Mouse (Mus musculus): ENCODE measurements around the gene Ankrd22. TPM values are rescaled to one million over a fixed set of nuclear protein-coding genes. Genes with fewer than 3 reads are reported as not detected.

Gene Ankrd22
- total RNA-seq, 2 experiments from 2014 or later: not detected

DNA sequence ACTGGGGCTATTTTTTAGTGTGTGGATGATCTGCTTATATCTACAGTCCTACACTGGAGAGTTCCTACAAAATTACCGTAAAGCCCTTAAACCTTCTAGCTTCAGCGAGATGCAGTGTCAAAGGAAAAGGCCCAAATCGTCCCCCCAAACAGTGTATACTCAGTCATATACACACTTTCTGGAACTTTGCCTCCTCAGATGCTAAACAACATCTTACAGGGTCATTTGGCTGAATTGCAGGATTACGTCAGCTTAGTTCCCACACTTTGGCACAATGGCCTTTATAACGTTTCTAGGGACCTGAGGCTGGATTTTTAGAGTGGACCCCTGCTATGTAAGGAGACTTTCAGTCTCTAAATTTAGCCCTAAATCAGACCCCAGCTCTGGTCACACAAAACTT lies 16.6 kb upstream of the Ankrd22 start:
- no peak for DNase-seq
- intact Hi-C loops (cut with DNase I): no loop called here

DNA sequence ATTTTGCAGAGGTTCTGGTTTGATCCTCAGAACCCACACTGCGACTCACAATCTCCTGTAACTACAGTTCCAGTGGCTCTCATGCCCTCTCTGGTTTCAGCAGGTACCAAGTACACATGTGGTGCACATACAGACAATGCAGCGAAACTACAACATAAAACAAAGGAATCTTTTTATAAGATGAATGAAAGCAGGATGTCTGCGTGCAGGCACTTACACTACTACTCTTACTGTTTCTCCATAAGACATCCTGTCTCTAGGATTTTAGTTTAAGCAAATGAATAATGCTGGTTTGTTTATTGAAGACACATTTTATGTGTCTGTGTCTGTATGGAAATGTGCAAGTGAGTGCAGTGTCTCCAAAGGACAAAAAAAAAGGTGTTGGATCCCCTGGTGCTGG lies 15.4 kb upstream of the Ankrd22 start:
- DNase-seq: no peak
- intact Hi-C loops (cut with DNase I): no loop called here

DNA sequence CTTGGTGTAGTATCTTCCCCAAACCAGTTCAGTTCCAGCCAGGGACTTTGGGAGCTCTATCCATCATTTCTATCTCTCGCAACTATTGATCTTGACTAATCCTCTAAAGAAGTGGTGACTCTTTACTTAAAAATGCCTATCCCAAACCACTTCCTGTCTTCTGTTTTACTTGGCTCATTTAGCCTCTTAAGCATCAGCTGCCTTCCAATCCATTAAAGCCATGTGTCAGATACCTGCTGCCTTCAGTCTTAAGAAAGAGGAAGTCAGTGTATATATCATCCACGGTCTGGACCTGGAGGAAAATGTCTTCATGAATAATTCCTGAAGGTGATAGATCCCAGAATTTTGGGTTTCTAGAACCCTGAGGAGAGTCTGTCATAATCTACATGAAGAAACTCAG lies 14.5 kb upstream of the Ankrd22 start:
- intact Hi-C loops (cut with DNase I): no loop called here
- no peak for DNase-seq

DNA sequence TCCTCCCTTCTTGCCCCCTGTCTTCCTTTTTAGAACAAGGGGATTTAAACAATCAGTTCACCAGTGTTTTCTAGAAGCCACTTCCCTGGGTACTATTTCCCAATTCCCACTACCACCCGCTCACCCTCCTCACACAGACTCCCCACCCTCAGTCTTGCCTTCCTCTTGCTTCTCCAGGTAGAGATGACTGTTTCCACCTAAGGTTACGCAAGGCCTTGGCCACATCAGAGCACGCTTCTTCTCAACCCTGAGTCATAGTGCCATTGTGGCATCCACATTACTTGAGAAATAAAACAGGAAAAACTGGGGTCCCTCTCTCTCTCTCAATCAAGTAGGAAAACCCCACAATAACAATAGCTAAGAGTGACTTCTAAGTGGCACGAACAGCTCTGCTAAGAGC lies 13.3 kb upstream of the Ankrd22 start:
- intact Hi-C loops (cut with DNase I): no loop called here

DNA sequence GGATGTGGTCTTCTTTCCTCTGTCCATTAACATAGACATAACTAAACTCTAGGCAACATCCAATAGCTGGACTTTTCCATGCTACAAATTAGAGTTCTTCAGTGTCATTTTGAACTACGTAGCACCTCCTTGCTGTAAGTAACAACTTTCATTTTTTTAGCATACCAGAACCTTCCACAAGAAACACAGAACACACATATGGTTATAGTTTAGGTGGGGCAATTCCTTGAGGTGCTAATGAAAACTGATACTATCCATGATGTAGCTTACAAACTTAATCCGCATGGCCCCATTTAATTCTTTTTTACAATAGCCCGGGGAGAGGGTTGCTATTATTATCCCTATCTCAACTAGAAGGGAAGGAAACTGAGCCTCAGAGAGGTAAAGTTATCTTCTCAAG lies 8.2 kb upstream of the Ankrd22 start:
- no peak for DNase-seq
- intact Hi-C loops (cut with DNase I): no loop called here

More for the DNA sequence above, 13.3 kb upstream of the Ankrd22 start:
- DNase-seq: no peak

DNA sequence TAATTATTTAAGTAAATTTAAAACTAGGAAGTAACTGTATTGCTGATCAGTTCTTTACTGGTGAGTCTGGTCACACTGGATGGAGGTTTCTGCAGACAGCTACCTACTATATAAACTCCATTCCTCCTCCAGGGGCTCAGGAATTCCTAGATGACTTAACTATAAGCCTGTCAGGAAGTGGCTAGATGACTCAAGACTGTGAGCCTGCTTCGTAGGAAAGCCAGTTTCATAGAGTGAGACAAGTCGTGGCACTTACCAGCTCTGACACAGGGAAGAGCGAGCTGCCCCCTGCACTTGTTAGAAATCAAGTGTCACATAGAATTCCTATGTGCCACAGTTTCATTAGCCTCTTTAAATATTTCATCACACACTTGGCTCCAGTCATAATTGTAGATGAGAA lies 5.3 kb upstream of the Ankrd22 start:
- no peak for DNase-seq
- intact Hi-C loops (cut with DNase I): no loop called here

DNA sequence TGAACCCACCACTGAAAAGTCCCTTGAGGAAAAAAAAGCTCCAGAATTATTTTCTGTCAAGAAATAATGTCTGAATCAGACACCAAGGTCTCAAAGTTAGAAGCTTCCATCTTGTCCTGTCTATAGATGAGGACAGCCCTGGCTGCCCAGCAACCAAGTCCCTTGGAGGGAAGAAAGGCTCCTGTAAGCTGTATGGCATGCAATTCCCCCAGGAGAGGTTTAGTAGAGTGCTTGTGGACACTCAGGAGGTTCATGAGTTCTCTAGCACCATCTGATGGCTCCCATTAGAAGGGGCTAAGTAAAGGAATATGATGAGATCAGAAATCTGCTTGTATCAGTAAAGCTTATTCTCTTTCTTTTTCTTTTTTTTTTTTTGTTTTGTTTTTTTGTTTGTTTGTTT lies 3.3 kb upstream of the Ankrd22 start:
- intact Hi-C loops (cut with DNase I): no loop called here
- no peak for DNase-seq

DNA sequence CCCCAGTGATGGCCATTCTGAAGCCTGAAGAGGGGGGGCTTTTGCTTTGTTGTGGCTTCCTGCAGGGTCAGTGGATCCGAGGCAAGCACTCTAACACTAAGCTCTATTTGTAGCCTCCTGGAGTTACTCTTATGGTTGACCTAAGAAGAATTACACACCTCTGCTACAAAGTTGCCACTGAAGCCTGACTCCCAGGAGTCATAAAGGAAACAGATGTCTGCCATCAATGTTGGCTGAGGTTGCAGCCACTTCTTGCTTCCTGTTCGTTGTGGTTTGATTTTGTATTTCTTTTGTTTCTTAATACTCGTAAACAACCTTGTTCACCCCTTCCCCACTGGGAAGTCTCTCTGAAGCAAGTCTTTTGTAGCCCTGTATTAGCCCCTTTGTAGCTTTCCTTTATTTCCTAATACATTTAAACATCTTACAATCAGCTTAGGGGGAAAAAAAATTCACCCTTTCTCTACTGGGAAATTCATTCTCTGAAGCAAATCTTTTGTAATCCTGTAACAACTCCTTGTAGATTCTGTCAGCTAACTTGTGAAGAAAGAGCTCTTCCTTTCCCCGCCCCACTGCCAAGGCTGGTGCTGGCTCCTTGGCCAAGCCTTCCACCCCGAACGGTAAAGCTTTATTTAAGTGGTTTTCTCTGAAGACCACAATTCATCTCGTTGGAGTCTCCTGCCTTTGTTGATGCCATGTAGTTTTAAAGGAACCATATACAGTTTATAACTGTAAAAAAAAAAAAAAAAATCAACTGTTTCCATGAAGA lies 2.2 kb upstream of the Ankrd22 start:
- intact Hi-C loops (cut with DNase I): no loop called here
- no peak for DNase-seq

DNA sequence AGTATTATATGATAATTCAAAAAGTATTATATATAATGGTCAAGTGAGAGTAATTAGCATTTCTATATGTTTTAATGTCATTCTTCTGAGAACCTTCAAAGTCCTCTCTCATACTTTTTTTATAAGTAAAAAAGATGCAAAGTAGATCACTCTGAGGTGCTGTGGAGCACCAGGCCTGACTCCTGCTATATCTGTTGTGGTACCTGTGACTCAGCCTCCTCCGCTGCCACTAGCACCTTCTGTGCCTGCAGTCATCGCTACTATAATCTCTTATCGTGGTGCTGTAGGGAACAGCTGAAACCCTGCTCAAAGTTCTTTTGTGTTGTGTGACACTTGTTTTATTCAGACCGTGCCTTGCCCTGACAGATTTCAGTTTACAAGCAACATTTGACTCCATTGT lies 533 bp upstream of the Ankrd22 start:
- intact Hi-C loops (cut with DNase I): no loop called here

DNA sequence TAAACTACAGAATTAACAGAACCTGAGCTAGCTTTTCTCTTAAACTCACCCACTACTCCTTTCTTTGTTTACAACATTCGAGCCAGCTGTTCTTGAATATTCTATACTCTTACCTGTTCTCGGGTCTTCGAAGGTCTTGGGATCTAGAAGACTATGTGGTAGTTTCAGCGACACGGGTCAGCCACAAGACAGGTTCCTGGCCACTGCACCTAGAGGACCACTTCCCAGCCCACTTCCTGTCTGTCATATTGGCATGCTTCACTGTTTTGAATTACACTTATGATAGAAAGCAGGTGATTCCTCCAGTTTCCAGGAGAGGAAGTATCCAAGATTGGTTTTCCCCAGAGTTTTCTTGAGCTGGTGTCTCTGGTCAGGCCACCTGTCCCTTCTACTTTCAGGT lies 3.2 kb downstream of the Ankrd22 start:
- intact Hi-C loops (cut with DNase I): no loop called here
- DNase-seq: no peak

More for the DNA sequence above, 533 bp upstream of the Ankrd22 start:
- no peak for DNase-seq

DNA sequence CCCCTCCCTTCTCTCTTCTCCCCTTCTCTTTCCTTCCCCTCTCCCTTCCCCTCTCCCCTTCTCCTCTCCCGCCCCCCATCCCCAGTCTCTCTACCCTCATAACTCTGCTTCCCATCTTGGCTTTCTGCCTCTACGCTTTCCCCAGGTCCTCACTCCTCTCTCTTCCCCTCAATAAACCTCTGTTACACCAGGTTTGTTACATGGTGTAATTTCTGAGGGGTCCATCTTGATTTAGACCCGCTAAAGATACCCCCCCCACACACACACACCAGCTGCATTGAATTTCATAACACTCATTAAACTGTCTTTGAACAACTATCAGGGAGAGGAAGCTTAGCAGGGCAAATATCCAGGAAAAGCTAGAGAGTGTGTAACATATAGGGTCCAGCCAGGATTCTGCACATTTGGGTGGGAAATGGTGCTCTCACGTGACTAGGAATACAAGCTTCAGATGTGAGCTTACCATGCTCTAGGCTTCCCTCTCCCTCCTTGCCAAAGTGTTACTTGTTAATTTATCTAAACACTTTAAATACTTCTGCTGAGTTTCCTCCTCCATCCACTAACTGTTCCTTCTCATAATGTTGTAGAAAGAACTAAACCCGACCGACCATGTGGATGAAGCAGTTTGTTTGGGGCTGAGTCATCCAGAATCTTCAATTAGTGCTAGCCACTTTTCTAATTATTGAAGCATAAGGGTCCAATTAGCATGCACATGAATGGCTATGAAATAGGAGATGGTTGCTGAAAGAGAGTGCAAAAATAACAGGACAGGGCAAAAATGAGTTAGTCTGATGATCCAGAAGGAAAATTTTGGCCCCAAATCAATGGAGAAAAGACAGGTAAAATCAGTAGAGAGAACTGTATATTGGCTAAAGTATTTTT lies 12.3 kb downstream of the Ankrd22 start:
- intact Hi-C loops (cut with DNase I): loop anchor here (10.0 kb wide), 1 partner anchor 91 kb away; no protein-coding TSS in a partner anchor

DNA sequence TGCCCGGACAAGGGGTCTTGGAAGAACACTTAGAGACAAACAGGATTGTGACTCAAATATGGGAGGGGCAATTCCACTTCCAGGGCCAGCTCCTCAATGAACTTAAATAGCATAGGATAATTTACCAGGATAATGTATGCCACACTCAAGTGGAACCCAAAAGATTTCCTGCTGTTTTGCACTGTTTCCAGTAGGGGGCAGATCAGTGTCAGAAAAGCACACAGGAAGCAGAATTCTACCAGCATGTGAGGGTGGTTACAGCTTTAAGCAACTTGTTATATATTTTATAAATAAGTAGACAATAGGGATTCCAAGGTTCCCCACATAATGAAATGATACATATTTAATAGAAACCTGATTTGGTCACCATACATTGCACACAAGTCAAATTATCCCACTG lies 13.9 kb downstream of the Ankrd22 start:
- DNase-seq: no peak
- intact Hi-C loops (cut with DNase I): loop anchor here (10.0 kb wide), 1 partner anchor 93 kb away; no protein-coding TSS in a partner anchor

More for the DNA sequence above, 12.3 kb downstream of the Ankrd22 start:
- no peak for DNase-seq

DNA sequence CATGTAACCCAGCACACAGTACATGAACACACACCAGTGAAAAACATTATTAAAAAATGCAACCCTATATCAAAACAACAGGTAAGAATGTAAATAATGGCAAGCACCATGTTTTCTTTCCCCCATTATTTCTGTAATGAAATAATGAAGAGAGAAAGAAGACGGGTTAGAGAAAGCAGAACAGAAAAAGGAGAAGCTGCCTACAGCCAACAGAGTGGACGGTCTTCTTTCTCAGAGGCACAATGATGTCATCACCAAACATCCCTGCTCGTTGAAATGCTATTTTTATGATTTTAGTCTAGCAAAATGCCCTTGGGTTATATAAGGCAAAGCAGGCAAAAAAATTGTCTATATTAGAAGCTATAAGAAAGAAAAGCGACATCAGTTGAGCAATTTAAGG lies 17.4 kb downstream of the Ankrd22 start:
- DNase-seq: no peak
- intact Hi-C loops (cut with DNase I): no loop called here

DNA sequence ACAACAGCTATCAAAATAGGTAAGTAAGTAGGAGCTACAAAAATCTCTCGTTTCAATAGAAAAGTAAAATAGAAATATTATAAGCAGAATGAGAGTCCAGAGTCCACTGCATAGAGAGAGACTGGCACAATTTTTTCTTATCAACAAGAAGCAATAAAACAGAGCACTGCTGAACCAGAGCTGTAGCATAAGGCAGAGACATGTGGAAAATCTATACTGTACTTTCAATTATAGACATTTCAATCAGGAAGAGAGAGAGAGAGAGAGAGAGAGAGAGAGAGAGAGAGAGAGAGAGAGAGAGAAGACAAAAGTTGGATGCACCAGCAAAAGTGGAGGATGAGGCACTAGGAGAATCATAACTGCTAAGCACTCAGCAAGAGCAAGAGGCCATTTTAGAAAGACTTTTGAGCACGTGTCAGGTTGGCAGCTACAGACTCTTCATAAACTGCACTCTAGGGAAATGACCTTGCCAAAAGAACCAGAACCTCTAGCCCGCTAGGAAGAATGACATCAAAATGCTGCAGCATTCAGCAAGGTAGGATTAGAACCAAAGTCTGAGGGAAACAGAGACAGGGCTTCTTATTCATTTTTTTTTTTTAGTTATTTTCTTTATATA lies 26.3 kb downstream of the Ankrd22 start:
- intact Hi-C loops (cut with DNase I): no loop called here
- DNase-seq: no peak

DNA sequence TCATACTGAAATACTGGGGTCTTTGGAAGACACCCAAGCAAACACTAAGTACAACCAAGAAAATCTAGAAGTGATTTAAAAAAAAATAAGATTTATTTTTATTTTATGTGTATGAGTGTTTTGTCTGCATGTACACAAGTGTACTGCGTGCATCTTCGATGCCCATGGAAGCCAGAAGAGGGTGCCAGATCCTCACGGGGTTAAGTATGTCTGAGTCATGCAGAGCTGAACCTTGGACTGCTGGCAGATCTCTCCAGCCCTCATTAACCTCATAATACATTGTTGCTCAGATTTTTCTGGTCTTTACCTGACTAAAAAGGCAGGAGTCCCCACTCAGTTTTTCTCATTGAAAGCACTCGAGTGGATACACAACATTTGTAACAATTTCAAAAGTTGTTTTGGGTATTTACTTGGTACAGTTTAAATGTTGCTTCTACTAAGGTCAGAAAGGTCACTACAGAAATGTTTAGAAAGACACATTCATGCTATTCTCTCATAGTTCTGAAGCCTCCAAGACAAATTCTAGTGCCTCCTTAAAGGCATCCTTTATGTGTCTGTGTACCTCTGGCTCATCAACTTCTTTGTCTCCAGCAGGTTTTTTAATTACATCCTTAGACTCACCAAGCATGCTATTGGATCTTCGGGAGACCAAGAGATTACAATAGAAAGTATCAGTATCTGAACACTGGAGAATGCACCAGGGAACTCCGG lies 27.0 kb downstream of the Ankrd22 start:
- intact Hi-C loops (cut with DNase I): no loop called here
- no peak for DNase-seq

DNA sequence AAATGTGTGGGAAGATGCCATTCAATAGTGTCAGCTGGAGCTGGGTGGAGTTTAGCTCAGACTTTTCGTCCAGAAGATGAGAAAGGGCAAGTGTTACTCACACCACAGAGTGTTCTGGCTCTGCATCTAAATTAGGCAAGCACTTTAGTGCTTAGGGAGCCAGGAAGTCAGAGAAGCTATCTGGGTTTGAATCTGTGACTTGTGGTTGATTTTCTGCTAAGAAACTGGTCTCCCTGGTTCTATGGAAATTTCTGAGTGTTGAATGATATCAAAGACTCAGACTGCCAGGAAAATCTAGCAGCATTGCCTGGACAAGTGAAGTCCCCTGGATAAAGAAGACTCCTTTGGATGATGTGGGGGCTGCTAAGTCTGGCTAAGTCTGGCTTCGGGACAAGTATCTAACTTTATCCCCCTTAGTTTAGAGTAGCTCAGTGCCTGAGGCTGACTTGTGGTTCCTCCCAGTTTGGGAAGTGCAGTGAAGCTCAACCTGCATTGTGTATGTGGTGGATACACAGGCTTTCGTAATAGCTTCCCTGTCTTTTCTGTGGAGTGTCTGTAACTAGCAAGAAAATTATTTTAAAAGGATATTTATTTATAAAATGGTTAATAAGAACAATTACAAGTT lies 45.6 kb downstream of the Ankrd22 start:
- intact Hi-C loops (cut with DNase I): no loop called here
- no peak for DNase-seq

DNA sequence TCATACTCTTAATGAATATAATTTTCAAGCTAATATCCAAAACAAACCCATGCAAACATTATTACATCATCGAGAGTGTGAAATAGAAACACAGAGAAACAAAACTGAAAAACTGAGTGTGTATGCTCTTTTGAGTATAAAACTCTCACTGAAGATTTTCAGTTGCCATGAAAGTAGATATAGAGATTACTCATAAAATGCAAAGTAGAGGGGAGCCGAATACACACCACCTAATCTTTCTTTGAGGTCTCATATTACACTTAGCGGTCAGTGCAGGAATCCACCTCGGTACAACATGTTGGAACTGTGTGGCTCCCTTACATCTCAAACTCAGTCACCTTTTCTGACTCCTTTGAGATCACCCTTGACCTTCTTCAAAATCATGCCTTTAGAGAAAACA lies 46.2 kb downstream of the Ankrd22 start:
- intact Hi-C loops (cut with DNase I): no loop called here
- DNase-seq: no peak

DNA sequence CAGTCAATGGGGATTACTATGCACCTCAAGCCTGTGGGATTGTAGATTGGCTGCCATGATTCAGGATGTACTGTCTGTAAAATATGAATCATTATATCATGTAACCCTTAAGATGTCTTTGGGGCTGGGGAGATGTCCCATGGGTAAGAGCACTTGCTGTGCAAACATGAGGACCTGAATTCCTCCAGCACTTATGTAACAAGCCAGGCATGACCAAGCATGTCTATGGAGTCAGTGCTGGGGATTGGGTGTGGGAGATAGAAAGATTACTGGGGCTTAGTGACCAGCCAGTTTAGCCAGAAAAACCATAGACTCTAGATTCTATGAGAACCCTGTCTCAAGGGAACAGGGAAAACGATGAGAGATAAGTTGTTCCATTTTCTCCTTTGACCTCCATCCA lies 46.8 kb downstream of the Ankrd22 start:
- intact Hi-C loops (cut with DNase I): no loop called here
- no peak for DNase-seq

DNA sequence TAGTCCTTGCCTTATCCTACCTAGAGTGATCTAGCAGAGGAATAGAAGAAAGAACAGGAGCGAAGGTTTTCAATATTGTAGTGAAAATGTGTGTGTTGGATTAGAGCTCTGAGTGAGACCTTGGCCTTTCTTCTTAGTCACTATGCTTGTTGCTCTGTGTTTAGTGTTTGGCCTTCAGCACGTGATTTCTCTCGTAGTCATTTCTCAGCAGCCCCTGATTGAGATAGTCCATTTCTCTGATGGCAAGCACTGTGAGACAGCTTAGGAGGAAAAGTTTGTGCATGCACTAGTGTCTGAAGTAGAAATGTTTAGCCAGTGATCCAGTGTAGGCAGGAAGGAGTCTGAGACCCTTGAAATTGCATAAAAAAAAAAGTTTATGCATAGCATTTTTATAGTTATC lies 61.0 kb downstream of the Ankrd22 start:
- DNase-seq: no peak
- intact Hi-C loops (cut with DNase I): no loop called here

DNA sequence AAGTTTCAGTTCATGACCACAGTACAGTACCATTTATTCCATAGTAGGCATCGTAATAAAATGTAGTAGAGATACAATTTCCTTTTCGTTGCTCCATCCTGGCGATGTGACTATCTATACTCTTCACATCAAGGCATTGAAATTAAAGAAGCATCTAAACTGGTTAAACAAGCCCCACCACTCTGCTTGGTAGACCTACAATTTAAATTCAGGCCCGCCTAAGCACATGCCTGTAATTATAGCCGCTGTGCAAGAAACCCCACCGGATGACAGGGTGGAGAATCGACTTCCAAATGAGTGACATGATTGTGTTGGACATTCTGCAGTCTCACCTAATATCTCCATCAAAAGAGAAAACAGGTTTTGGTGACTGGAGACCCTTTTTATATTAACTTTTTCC lies 64.0 kb downstream of the Ankrd22 start:
- no peak for DNase-seq

More for the DNA sequence above, 64.0 kb downstream of the Ankrd22 start:
- intact Hi-C loops (cut with DNase I): no loop called here

All from heart, postnatal 14 days (tissue).